Mouse (Mus musculus): ENCODE measurements around the gene Tlr5. TPM values are rescaled to one million over a fixed set of nuclear protein-coding genes. Genes with fewer than 3 reads are reported as not detected.

Gene Tlr5
- not detected for polyA plus RNA-seq (2017; shearing (Covaris generic))

DNA sequence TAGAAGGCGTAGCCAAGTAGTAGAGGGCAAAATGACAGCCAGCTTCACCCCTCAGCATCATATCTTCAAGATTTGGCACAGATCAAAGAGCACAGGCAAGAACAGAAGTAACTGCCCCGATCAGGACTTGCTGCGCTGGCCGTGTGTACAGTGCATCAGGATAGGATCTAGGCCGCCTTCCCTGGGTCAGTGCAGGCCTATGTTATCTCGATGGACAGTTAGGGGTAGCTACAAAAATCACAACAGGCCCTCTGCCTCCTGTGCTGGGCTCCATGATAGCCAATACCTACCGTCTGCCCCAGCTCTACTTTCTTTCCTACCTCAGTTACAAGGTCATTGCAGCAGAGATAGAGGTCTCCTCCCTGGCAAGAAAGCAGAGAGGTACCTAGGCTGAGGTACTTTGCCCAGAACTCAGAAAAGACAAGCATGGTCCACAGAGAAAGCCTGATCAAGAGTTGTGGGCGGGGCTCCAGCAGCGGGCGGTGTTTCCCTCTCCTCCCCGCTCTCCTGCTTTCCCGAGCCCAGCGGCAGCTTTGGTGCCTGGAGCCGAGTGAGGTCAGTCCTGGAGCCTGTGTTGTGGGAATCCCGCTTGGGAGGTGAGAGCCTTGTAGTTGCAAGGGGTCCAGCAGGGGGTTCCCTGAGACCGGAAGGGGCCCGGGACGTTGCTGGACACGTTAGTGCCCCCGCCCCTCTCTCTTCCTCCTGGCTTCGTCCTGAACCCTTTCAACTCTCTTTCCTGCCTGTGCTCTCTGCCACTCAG is at the start of gene Tlr5:
Gene Tlr5, plus strand, starts transcription at position 502 of the 760 bp plus-strand sequence.
- ATAC-seq, result no peak

- ATAC-seq, result no peak
These were observed 48.9 kb upstream of the Tlr5 start for GRCm38 (mm10) chr1:182905669-182906068.

GRCm38 (mm10) chr1:182908050-182909036 is 46.2 kb upstream of the Tlr5 start:
- no peak for ATAC-seq

- no peak for ATAC-seq
These were observed 45.5 kb upstream of the Tlr5 start for GRCm38 (mm10) chr1:182909066-182909465.

DNA sequence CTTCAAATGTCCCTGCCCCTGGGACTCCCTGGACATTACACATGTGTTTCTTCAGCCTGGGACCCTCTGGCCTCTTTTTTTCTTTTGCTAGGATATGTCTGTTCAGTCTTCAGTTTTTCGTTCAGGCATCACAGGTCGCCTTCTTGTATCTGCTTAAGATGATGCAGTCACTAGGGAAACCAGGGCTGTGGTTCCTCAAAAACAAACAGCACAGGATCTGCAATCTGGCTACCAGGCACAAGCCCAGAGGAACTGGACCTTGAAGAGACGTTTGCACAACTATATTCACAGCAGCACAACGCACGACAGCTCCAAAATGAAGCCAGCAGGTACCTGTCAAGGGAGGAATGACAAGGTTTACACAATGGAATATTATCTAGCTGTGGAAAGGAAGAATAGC is 45.0 kb upstream of the Tlr5 start:
- no peak for ATAC-seq

DNA sequence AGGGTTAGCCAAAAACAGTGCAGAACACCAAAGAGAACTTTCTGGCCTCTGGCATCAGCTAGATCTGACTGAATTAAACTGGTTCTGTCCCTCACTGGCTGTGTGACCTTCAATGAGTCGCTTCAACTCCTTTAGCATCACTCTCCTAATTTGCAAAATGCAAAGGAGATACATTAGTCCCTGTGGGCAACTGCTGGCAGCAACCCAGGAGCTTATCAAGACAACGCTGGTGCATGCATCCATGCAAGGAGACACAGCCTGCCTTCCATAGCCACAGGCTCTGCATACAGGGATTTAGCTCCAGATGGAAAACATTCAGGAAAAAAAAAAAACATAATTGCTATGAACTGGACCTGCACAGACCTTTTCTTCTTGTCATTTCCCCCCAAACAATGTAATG is 42.0 kb upstream of the Tlr5 start:
- ATAC-seq, result no peak

DNA sequence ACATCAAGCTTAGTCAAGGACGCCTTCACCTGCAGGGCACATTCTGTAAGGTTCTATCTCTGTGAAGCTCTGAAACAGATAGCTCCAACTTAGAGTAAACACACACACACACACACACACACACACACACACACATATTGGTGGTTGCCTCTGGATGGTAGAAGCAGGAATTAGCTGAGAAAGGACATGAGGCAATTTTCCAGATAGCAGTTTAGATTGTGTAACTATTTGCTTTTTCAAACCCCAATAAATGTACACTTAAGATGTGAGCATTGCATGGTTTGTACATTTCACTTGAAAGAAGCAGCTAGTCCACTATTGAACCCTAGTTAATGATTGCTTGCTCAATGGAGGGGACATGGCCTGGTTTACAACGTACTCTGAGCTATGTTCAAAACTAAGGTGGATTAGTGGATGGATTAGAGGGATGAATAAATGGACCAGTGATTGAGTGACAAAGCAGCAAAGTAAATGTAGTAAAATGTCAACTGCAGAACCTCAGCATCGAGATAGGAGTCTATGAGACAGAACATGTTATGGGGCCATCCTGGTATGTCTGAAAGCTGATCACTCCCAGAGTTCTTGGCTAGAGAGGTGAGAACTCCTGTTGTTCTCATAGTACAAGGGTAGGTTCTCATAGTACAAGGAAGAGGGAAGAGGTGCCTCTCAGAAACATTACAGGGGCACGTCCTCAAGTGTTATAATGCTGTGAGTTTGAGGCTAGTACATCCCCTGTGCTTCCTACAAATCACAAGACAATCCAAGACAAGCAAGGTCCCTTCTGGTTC is 40.3 kb upstream of the Tlr5 start:
- no peak for ATAC-seq

DNA sequence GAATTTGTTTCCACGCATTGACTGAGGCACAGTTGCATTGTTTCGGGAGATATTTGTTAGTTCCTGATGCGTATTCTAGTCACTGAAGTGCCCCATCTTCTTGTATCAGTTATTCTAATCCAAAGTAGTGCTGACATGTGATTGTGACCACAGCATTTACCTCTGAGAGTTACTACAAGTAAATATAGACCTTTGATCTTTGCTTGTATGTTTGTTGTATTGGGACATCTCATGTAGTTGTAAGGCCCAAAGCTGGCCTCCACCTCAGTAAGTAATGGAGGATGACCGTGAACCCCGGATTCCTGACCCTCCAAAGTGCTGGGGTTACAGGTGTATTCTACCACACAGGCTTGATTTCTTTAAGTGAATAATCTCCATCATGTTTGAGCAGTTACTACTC is 38.4 kb upstream of the Tlr5 start:
- ATAC-seq, result no peak

- ATAC-seq, result no peak
These were observed 35.8 kb upstream of the Tlr5 start for GRCm38 (mm10) chr1:182918718-182919346.

GRCm38 (mm10) chr1:182922824-182923223 is 31.8 kb upstream of the Tlr5 start:
- ATAC-seq, result no peak

GRCm38 (mm10) chr1:182926465-182926864 is 28.1 kb upstream of the Tlr5 start:
- ATAC-seq, result no peak

DNA sequence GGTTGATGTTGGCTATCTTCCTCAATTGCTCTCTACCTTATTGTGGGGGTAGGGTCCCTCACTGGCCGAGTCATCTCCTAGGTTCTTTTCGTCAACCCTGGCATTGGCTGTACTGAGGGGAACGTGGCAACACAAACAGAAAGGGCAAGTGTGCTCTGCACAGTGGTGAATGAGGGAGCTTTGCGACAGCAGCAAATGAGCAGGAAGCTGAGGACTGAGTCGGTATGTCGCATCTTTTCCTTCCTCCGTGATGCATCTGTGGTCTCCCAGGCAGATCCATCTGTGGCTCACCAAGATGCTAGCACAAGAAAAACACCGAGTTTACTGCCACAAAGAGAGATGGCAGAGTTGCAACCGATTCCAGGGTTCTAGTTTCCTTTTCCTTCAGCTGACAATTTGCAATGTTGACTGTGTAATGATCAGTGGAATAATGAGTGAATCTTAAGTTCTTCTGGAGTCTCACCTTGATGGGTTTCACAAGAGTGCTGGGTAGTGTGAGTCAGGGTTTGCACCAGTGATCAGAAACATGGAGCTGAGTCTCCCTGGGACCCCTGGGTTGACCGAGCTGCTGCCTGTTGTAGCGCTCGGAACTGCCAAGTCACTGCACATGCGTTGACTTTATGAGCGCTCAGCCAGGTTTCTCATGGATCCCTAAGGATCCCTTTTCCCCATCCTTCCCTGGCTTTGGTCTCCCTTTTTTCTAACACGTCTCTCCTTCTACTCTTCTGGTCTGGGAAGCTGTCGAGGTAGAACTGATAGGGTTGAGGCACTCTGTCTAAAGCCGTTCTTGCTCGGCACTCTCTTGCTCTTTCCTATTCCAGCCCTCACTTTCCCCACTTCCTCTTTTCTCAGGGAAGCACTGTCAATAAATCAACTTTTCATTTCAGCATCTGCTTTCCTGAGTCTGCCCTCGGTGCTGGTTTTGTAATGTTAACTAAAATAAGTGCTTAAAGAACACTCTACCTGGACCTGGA is 26.4 kb upstream of the Tlr5 start:
- no peak for ATAC-seq

- no peak for ATAC-seq
These were observed 19.1 kb upstream of the Tlr5 start for GRCm38 (mm10) chr1:182935469-182935868.

GRCm38 (mm10) chr1:182937486-182938120 is 17.0 kb upstream of the Tlr5 start:
- ATAC-seq, result no peak

- no peak for ATAC-seq
These were observed 12.7 kb upstream of the Tlr5 start for GRCm38 (mm10) chr1:182941921-182942320.

GRCm38 (mm10) chr1:182943911-182944310 is 10.7 kb upstream of the Tlr5 start:
- no peak for ATAC-seq

GRCm38 (mm10) chr1:182944638-182945037 is 9.9 kb upstream of the Tlr5 start:
- ATAC-seq, result no peak

GRCm38 (mm10) chr1:182945561-182945960 is 9.0 kb upstream of the Tlr5 start:
- no peak for ATAC-seq

- ATAC-seq, result no peak
These were observed 3.3 kb upstream of the Tlr5 start for GRCm38 (mm10) chr1:182951298-182951697.

GRCm38 (mm10) chr1:182953165-182953564 is 1.4 kb upstream of the Tlr5 start:
- no peak for ATAC-seq

GRCm38 (mm10) chr1:182953667-182954066 is 921 bp upstream of the Tlr5 start:
- ATAC-seq, result no peak

All from inflammation-experienced regulatory T-cells, adult 6 months (primary cell).